Mouse (Mus musculus): Measurements from ENCODE around the gene Extl1. TPM values are rescaled to one million over a fixed set of nuclear protein-coding genes. Genes with fewer than 3 reads are reported as not detected.

Gene Extl1
- polyA plus RNA-seq, 1 experiment from 2014 or later: 0.23 TPM

- Histone ChIP-seq H3K4me3 (peak overlapping the region; percentile 48; the same call in 1 of the 2 replicates), H3K27me3 (ENCODE audit: low read depth, poor library complexity, severe bottlenecking) (peaks cover 6% of the 10 kb centered on the region; the same call in 1 of the 2 replicates), H3K27ac (replicated peaks) (peak overlapping the region; percentile 46; the same call in 1 of the 2 replicates), H3K9me3 (replicated peaks) (no peaks in the 10 kb centered on the region), H3K4me1 (peaks cover 46% of the 10 kb centered on the region), H3K36me3 (no peaks in the 10 kb centered on the region)
- WGBS: 69% methylated on average over 16 of the region's 16 CpGs
- no peak for DNase-seq (ENCODE audit: low spot score)
Observed at GRCm38 (mm10) chr4:134401856-134402570, 18.4 kb upstream of the Extl1 start.

GRCm38 (mm10) chr4:134401181-134401661 is 17.6 kb upstream of the Extl1 start:
- peaks cover 53% of the 10 kb centered on the region for H3K4me1 ChIP-seq
- H3K36me3 ChIP-seq: no peaks in the 10 kb centered on the region
- peak overlapping the region; percentile 48 for H3K4me3 ChIP-seq
- H3K27ac ChIP-seq (replicated peaks): peak overlapping the region; percentile 46
- 11% methylated on average over 19 of the region's 19 CpGs for WGBS
- H3K9me3 ChIP-seq (replicated peaks): no peaks in the 10 kb centered on the region
- DNase-seq (ENCODE audit: low spot score): peak; percentile 61
- peaks cover 6% of the 10 kb centered on the region; the same call in 1 of the 2 replicates for H3K27me3 ChIP-seq (ENCODE audit: low read depth, poor library complexity, severe bottlenecking)

DNA sequence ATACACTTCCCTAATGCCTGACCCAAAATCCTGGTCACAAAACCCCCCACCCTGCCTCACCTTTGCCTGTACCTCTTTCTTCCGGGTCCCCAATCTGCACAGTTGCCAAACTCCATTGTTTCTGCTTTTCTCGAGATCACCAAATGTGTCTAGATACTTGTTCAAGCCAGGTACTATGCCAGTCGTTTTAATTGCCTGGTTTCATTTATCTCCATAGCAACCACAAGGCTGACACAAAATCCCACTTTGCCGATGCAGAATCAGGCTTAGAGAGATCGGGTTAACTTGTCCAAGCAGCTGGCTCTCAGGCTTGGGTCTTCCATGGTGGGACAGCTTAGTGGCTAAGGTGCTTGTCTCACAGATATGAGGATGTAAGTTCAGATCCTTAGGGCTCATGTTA is 16.6 kb upstream of the Extl1 start:
- H3K4me3 ChIP-seq: no peak overlapping the region
- H3K27ac ChIP-seq (replicated peaks): no peak overlapping the region
- no peak for DNase-seq (ENCODE audit: low spot score)
- peaks cover 6% of the 10 kb centered on the region; the same call in 1 of the 2 replicates for H3K27me3 ChIP-seq (ENCODE audit: low read depth, poor library complexity, severe bottlenecking)
- no peaks in the 10 kb centered on the region for H3K9me3 ChIP-seq (replicated peaks)
- H3K36me3 ChIP-seq: no peaks in the 10 kb centered on the region
- 37% methylated on average over 5 of the region's 5 CpGs for WGBS
- peaks cover 56% of the 10 kb centered on the region for H3K4me1 ChIP-seq

DNA sequence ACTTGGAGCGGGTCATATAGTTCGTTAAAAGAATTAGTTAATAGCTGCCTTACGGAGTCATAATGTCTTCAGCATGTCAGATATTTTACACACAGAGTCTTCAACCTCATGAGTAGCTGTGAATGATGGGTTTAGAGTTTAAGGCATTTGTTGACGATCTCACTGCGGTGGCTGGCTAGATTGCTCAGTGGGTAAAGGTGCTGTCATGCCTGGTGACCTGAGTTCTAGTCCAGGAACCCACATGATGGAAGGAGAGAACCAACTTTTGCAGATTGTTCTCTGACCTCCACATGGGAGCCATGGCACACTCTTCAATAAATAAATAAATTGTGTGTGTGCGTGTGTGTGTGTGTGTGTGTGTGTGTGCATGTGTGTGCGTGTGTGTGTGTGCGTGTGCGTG is 14.1 kb upstream of the Extl1 start:
- Histone ChIP-seq H3K27ac (replicated peaks) (no peak overlapping the region), H3K4me1 (peaks cover 47% of the 10 kb centered on the region), H3K36me3 (no peaks in the 10 kb centered on the region), H3K4me3 (no peak overlapping the region), H3K27me3 (ENCODE audit: low read depth, poor library complexity, severe bottlenecking) (peaks cover 6% of the 10 kb centered on the region; the same call in 1 of the 2 replicates), H3K9me3 (replicated peaks) (no peaks in the 10 kb centered on the region)
- WGBS: 91% methylated on average over 9 of the region's 9 CpGs
- DNase-seq (ENCODE audit: low spot score): no peak

DNA sequence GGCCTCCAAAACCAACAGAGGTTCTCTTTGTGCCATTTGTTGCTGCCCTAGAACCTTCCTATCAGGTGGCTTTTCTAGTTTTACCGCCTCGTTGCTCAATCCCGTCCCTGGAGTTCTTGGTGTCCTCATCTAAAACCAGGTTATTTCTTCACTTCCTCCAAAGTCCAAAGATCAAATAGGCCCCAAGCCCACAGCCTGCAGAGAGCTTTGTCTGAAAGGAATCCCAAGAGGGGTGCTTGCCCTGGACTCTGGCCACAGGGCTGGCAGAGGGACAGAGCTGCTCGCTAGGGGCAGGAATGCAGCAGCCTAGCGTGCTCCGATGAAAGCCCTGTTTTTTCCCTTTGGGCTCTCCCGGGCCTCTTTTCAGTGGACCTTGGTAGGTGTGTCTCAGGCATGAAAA is 13.5 kb upstream of the Extl1 start:
- peak overlapping the region; percentile 61 for H3K4me3 ChIP-seq
- no peaks in the 10 kb centered on the region for H3K9me3 ChIP-seq (replicated peaks)
- no peak for DNase-seq (ENCODE audit: low spot score)
- H3K27me3 ChIP-seq (ENCODE audit: low read depth, poor library complexity, severe bottlenecking): peaks cover 3% of the 10 kb centered on the region; the same call in 1 of the 2 replicates
- 42% methylated on average over 7 of the region's 7 CpGs for WGBS
- H3K4me1 ChIP-seq: peaks cover 51% of the 10 kb centered on the region
- no peaks in the 10 kb centered on the region for H3K36me3 ChIP-seq
- H3K27ac ChIP-seq (replicated peaks): peak overlapping the region; percentile 81

DNA sequence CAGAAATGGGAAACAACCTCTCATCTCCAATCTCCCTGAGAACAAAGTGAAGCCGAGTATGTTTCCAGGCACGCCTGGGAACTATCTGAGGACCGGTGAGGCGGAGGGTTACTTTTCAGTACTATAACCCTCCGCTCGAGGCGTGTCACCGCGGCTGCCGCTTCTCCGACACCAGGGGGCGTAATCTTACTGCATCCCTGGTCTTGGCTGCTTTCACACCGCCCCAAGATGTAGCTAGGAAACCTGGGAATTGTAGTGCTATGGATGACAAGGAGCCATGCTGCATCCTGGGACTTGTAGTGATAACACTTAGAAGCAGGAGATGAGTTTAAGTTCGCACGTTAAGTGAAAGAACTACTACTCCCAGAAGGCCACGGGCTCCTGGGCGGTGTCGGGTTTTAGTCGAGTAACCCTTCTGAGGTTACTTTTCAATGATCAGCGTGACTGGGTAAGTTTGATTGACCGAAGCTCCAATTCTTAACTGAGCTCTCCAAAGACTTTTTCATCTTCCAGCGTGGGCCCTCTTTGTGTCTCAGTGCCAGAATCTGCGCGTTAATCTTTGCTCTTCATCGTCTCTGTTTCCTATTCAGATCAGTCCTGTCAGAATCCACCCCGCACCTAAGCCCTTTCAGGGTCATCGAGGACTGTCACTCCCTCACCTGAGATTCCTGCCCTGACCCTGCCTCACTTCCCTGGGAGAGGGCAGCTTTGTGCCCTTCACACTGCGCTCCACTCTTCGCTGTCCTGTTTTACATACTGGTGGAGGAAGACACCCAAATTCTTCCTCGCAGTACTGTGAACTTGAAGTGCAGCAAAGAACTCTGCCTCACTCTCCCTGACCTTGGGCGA is 12.6 kb upstream of the Extl1 start, which contains the start of gene Pafah2:
Gene Pafah2 (plus strand): TSS at position 344 of the 849 bp plus-strand sequence.
- no peaks in the 10 kb centered on the region for H3K36me3 ChIP-seq
- peak within 1 kb of the TSS; percentile 84 for H3K27ac ChIP-seq (replicated peaks)
- peak within 1 kb of the TSS; percentile 61 for H3K4me3 ChIP-seq
- H3K27me3 ChIP-seq (ENCODE audit: low read depth, poor library complexity, severe bottlenecking): no peaks in the 10 kb centered on the region
- under 1% methylated on average over 31 of the region's 31 CpGs for WGBS
- H3K9me3 ChIP-seq (replicated peaks): peaks cover 5% of the 10 kb centered on the region; the same call in 1 of the 2 replicates
- H3K4me1 ChIP-seq: peaks cover 42% of the 10 kb centered on the region
- DNase-seq (ENCODE audit: low spot score): peak; percentile 92

GRCm38 (mm10) chr4:134395142-134395541 is 11.5 kb upstream of the Extl1 start:
- 95% methylated on average over 7 of the region's 7 CpGs for WGBS
- Histone ChIP-seq H3K9me3 (replicated peaks) (peaks cover 6% of the 10 kb centered on the region; the same call in 1 of the 2 replicates), H3K36me3 (no peaks in the 10 kb centered on the region), H3K27me3 (ENCODE audit: low read depth, poor library complexity, severe bottlenecking) (no peaks in the 10 kb centered on the region), H3K4me1 (peaks cover 32% of the 10 kb centered on the region), H3K4me3 (no peak overlapping the region), H3K27ac (replicated peaks) (peak overlapping the region; percentile 84; the same call in 1 of the 2 replicates)
- no peak for DNase-seq (ENCODE audit: low spot score)

GRCm38 (mm10) chr4:134393026-134393425 is 9.4 kb upstream of the Extl1 start:
- peak; percentile 33 for DNase-seq (ENCODE audit: low spot score)
- Histone ChIP-seq H3K4me3 (0 out of 2 replicates have a peak overlapping the region, but pooled peaks have one; percentile 26), H3K9me3 (replicated peaks) (peaks cover 6% of the 10 kb centered on the region; the same call in 1 of the 2 replicates), H3K27me3 (ENCODE audit: low read depth, poor library complexity, severe bottlenecking) (no peaks in the 10 kb centered on the region), H3K27ac (replicated peaks) (peak overlapping the region; percentile 64), H3K36me3 (no peaks in the 10 kb centered on the region), H3K4me1 (peaks cover 29% of the 10 kb centered on the region)
- 24% methylated on average over 12 of the region's 12 CpGs for WGBS

DNA sequence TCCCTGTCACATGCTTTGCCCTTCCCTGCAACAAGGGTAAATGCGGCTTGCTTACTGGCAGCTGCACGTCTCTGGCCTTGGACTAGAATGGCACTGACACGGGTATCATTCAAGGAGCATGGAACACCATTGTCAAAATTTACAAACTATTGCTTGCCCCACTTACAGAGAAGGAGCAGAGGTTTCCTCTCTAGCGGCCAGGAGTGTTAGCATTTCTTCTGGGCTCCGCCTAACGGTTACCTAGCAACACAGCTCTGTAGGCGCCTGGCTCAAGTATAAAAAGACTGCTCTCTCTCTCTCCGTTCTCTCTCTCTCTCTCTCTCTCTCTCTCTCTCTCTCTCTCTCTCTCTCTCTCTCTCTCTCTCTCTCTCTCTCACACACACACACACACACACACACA is 8.9 kb upstream of the Extl1 start:
- Histone ChIP-seq H3K9me3 (replicated peaks) (peaks cover 6% of the 10 kb centered on the region; the same call in 1 of the 2 replicates), H3K36me3 (no peaks in the 10 kb centered on the region), H3K4me1 (peaks cover 29% of the 10 kb centered on the region), H3K27me3 (ENCODE audit: low read depth, poor library complexity, severe bottlenecking) (no peaks in the 10 kb centered on the region), H3K4me3 (0 out of 2 replicates have a peak overlapping the region, but pooled peaks have one; percentile 26), H3K27ac (replicated peaks) (peak overlapping the region; percentile 64)
- peak; percentile 35 for DNase-seq (ENCODE audit: low spot score)
- WGBS: 20% methylated on average over 8 of the region's 8 CpGs

GRCm38 (mm10) chr4:134391636-134392035 is 8.0 kb upstream of the Extl1 start:
- Histone ChIP-seq H3K27ac (replicated peaks) (no peak overlapping the region), H3K9me3 (replicated peaks) (peaks cover 6% of the 10 kb centered on the region; the same call in 1 of the 2 replicates), H3K4me3 (no peak overlapping the region), H3K36me3 (no peaks in the 10 kb centered on the region), H3K27me3 (ENCODE audit: low read depth, poor library complexity, severe bottlenecking) (no peaks in the 10 kb centered on the region), H3K4me1 (peaks cover 19% of the 10 kb centered on the region)
- no peak for DNase-seq (ENCODE audit: low spot score)
- WGBS: 93% methylated on average over 1 of the region's 1 CpGs

- 26% methylated on average over 5 of the region's 5 CpGs for WGBS
- H3K36me3 ChIP-seq: no peaks in the 10 kb centered on the region
- H3K4me1 ChIP-seq: peaks cover 12% of the 10 kb centered on the region
- DNase-seq (ENCODE audit: low spot score): peak; percentile 72
- no peaks in the 10 kb centered on the region for H3K27me3 ChIP-seq (ENCODE audit: low read depth, poor library complexity, severe bottlenecking)
- H3K27ac ChIP-seq (replicated peaks): no peak overlapping the region
- peaks cover 6% of the 10 kb centered on the region; the same call in 1 of the 2 replicates for H3K9me3 ChIP-seq (replicated peaks)
- H3K4me3 ChIP-seq: no peak overlapping the region
Observed at GRCm38 (mm10) chr4:134388397-134388796, 4.7 kb upstream of the Extl1 start.

GRCm38 (mm10) chr4:134387268-134387667 is 3.6 kb upstream of the Extl1 start:
- Histone ChIP-seq H3K4me1 (peaks cover 1% of the 10 kb centered on the region), H3K36me3 (no peaks in the 10 kb centered on the region), H3K27ac (replicated peaks) (no peak overlapping the region), H3K4me3 (no peak overlapping the region), H3K9me3 (replicated peaks) (peaks cover 6% of the 10 kb centered on the region; the same call in 1 of the 2 replicates), H3K27me3 (ENCODE audit: low read depth, poor library complexity, severe bottlenecking) (no peaks in the 10 kb centered on the region)
- no peak for DNase-seq (ENCODE audit: low spot score)
- 76% methylated on average over 6 of the region's 6 CpGs for WGBS
